Mouse (Mus musculus) embryo, embryonic 10.5 days (tissue): ENCODE measurements around the gene BC004004.

ENCODE experiments used
- DNase-seq: peaks from one replicate; pipeline ENCODE4 v3.0.0-alpha.2; 2015; ENCODE audit warnings: low spot score

BC004004 gene

DNA sequence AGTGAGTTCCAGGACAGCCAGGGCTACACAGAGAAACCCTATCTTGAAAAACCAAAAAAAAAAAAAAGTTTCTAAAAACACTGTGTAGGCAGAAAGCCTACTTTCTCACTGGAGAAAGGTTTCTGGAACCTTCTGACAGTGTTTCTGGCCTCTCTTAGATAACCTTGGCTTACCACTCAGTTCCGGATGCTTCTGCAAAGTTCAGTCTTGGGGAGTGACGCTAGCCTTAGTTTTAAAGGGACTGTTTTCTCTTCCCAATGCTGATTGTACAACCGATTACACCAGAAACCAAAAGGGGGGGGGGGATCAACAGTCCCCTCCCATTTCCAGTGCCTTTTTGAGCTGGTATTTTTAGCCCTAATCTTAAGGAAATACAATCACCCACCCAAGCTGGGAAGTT, 55.0 kb downstream of the BC004004 start:
- no peak for DNase-seq

DNA sequence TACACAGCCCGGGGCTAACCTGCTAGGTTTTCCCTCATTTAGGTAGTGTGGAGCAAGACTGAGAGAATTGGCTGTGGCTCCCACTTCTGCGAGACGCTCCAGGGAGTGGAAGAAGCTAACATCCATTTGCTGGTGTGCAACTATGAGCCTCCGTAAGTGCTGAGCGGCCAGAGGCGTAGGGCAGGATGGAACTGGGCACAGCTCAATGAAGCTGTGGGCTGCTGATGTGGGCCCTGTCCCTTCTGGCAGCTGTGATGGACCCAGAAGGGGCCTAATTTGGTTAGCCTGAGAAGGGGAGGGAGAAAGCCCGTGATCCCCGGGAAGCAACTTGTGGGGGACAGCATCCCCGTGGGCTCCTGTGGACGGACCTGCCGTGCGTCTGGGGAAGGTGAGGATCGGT, 57.2 kb downstream of the BC004004 start:
- no peak for DNase-seq

DNA sequence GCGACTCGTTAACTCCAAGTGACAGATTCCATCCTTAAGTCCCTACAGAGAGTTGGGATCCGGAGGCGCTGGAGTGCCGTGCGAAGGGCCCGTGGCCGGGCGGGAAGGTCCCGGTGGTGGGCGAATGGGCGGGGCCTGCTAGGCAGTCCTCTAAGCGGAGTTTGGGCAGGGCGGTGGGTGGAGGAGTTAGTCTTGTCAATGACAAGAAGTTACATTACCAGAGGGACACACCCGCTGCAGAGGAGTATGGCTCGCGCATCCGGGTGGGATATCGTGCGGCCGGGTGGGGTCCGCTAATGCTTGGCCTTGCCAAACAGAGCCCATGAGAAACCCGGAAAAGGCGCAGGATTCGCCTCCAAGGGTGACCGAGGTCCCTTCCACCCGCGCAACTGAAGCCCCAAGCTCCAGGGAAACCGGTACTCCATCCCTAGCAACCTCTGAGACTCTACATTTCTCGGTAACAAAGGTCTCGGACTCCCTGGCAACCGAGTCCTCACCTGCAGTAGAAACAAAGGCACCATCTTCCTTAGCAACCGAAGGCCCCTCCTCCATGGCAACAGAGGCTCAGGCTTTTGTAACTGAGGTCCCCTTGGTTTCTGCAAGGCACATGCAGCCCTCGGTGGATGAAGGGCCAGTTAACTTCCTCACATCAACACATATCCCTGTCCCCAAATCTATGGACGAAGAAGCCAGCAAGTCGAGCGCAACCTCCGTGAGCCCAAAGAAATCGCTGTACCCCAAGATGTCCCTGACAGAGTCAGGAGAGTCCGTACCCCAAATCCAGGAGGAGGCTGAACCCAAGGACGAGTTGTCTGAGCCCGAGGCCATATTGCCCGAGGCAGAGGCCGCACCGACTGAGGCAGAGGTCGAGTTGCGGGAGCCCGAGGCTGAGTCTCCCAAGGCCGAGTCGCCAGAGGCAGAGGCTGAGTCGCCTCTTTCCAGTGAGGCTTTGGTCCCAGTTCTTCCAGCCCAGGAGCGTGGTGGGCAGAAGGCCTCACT, 58.2 kb downstream of the BC004004 start:
- peak; percentile 72 for DNase-seq

DNA sequence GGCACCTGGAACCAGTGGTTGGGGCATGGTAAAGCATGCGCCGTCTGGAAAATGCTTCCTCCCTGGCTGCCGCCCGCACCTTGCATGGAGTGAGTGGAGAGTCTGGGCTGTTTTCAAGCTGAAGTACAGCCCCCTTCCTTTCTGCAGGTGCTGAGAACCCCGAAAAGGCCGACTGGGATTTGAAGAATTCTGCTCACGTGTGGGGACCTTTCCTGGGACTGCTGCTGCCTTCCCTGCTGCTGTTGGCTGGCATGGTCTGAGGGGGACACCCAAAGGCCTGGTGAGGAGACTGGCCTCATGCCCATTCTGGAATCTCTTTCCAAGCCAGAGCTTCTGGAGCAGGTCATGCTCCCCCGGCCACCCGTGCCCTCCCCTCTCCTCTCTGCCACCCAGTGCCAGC, 59.1 kb downstream of the BC004004 start:
- DNase-seq = no peak

DNA sequence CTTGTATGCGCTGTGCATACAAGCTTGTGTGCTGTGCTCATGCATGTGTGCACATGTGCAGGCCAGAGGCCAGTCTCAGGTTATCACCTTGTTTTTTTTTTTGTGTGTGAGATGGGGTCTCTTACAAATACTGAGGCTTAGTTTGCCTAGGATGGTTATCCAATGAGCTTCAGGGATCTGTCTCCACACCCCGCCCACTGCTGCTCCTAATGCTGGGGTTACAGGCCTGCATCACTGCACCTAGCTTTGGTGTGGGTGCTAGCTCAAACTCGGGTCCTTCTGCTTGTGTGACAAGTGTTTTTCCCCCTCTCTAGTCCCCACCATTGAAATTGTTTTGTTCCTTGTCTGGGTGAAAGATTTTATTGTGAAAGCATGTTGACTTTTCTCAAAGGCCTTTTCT, 61.6 kb downstream of the BC004004 start:
- no peak for DNase-seq

DNA sequence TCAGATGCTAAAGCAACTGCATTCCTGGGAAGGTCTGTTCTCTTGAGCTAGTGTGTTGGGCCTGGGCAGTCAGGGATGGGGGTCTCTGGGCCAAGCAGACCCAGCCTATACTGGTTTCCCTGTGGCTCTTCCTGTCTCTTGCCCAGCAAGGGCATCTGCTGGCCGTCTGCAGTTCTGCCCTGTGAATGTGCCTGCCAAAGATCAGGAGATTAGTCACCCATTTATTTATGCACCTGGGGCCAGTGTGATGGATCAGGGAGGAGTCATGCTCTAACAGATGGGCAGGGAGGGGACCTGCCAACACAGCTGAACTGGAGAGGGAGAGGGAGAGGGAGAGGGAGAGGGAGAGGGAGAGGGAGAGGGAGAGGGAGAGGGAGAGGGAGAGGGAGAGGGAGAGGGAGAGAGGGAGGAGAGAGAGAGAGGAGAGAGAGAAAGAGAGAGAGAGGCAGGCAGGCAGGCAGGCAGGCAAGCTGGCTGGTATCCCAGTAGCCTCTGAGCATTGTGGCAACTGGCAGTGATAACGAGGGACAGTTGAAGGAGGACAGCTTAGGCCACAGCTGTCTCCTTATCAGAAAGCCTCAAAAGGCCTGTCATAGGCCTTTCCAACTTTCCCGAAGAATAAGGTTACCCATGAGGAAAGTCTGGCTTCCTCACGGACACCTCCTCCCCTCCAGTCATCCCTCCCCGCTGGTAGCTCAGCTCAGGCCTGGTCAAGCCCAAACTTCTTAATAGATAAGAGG, 62.3 kb downstream of the BC004004 start:
- DNase-seq = no peak

DNA sequence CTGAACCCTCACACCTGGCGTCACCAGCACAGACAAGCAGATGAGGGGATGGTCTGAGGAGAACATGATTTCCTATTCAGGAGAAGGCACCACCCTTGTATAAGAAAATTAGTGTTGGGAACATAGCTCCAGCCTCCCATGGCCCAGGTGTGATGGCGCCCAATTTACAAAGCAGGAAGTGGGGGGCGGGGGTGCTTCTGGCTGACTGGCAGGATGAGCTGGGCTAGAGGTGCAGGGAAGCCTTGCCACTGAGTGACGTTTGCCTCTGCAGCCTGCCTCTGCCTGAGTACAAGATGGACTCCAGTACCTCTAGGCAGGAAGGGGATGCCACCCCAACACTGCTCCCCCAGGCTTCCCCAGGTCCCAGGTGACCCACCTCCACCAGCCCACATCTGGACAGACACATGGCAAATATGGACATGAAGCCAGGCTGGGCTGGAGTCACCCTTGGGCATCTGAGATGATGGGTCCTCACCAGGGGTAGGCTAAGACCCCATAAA, 63.6 kb downstream of the BC004004 start:
- DNase-seq = no peak

DNA sequence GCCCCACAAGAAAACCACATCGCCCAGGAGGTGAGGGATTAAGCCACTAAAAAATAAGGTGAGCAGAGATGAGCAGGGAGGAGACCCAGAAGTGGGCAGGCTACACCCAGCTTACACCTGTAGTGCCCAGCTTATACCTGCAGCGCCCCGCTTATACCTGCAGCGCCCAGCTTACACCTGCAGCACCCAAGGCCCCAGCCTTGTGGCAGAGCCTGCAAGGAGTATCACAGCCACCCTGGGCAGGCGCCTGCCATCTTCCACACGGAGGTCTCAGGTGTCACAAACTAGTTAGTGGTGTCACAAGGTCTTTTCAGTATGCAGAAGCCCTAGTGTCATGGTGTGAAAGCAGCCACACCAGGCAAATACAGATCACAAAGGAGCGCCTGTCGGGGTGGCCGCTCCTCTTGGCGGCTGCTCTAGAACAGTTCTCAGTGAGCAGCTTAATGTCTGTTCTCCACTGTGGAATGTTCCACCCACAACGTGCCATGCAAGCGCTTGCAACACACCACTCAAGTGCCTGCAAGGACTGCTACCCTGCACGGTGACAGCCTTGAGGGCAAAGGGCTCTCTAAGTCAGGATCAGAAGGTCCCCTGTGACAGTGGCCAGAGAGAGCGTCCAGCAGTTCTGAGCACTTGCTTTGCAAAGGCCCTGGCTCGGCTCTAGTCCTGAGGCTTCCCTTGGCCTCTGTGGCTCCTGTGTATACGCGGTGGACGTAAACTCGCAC, 67.8 kb downstream of the BC004004 start:
- no peak for DNase-seq

DNA sequence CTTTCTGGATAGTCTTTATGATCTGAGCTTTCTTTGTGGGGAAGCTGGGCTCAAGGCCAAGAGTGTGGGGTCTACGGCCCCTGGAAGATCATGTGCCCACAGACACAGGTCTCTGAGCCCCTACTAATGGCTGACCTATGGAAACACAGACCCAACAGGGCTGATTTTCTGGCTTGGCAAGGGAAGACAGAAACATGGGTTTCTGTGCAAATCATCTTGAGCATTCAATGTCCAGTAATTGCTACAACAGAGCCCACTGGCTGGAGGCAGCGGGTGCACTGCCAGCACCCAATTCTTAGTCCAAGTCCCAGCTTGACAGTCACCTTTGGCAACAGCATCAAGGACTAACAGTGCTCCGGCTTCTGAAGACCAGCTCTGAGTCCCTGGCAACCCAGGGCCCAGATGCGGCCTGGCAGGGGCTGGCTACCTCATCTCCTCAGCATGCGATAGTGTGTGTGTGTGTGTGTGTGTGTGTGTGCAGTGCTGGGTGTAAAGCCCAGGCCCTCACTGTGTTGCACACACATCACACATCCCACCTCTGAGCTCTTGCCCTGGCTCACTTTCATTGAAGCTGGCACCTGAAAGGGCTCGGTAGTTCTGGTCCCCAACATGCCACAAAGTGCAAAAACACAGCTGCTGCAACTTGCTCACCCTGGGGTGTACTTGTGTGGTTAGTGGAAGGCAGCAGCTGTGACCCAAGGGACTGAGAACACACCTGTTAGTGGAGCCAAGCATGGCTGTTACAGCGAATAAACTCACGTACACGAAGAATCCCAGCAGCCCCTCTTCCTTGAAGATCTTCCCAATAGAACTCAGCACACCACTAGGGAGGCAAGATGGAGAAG, 69.6 kb downstream of the BC004004 start:
- no peak for DNase-seq

DNA sequence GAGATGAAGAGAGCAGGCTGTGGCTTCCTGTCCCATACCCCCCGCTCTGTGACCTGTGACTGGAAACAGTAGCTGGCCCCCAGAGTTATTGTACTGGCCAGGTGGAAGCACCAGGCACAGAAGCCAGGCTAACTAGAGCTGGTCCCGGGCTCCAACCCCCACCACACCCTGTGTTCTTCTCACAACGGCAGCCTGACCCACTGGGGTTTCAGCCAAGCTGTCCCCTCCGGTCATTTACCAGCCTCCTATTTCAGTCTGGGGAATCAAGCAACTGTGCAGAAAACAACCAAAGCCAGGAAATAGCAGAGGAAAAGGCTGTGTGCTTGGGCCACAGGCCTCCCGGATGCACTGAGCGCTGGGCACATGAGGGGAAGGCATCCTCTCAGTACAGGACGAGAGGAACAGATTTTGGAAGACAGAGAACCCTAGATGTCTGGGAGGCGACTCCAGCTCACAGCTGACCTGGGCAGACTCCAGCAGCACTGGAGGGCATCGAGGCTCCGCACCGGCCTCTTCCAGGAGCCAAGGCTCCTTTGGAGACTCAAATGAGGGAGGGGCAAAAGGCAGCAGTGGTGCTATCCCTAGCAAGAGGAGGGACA, 70.7 kb downstream of the BC004004 start:
- no peak for DNase-seq

DNA sequence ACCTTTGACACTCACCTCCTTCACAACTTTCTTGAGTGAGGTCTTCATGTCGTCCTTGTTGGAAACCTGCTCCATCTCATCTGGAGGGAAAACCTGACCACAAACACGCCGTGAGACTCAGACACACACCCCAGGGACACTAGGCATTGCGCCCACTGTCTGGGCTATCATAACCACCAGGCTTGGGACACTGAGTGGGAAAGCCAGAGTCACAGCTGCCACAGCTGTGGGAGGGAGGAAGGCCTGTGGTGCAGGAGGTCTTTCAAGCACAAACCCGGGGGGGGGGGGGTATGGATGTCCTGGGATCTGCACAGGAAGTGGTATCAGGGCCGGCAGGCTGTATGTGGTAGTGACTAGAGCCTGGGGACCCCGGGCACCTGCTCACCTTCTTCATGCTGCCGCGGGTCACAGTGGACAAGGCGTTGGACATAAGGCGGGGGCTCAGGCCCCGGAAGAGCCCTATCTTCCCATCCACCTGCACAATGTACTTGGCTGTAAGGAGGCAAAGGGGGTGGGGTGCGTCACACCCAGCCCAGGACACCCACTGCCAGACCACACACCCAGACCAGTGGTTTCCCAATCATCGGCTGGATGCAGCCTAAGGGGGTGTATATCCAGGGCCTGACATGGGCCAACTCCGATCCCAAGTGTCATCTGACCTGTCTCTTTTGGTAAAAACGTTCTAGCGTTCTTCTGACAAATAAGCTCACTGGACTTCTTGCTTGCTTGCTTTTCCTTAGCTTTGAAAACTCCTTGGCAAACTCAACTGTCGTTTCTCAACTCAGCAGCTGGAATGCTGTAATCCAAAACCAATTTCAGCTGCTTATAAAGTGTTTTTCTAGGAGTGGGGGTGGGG, 72.0 kb downstream of the BC004004 start:
- no peak for DNase-seq

DNA sequence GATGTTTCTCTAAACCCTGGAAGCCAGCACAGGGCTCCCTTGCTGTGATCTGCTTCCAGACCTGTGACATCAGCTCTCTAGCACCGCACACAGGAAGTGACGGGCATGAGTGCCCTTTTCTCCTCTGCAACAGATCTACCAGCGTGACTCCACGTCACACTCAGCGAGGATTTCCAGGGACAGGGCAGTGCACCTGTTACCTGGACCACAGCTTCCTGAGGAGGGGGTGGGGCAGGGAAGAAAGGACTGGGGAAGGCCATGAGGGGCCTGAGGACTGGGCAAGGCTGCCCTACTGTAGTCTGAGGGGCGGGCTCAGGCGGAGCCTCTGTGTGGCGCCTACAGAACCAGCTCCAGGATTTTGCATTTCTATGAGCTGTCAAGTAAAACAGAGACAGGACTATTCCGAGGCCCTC, 73.0 kb downstream of the BC004004 start:
- DNase-seq = no peak

DNA sequence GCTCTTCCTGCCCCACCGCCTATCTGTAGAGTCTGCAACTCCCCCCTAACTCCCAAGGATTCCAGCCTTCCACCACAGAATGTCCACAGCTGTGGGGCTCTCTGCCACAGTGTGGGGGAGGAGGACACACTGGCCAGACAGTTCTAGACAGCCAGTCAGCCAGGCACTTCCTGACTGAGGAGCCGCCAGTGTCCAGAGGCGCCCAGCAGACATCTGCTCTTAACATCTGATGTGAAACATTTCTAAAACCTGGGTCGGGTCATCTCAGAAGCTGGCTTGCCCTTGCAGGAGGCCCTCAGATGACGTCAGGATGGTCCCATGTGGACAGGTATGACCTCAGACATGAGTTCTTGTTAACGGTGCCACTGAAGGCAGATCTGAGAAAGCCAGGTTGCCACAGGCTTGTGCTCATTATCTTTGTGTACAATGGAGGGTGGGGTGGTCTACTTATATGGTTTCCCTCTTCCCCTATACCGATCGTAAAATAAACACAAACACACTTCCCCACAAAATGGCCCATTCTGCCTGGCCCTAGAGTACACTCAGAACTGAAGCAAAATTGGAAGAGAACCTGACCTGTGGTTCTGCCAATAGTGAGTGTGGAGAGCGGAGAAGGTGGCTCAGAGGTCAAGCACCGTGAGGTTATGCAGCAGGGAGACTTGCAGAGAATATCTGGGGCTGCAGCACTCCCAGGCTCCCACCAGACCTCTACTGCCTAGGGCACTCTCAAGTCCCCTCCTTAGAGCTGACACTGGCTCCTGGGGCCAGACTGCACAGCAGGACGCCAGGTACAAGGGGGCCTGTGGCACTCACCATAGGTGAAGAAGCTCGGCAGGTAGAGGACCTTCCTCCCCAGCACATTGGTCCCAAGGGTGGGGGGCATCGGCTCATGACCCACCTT, 73.7 kb downstream of the BC004004 start:
- no peak for DNase-seq

DNA sequence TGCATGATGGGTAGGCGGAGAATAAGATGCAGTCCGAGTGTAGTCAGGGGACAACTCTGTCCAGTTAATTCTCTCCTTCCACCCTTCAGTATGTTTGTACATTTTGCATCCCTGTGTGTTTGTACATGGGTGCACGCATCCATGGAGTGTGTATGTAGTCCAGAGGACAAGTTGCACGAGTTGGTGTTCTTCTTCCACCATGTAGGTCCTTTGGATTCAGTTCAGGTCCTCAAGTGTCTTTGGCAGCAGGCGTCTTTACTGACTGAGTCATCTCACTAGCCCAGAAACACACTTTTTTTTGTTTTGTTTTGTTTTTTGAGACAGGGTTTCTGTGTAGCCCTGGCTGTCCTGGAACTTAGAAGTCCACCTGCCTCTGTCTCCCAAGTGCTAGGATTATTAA, 74.7 kb downstream of the BC004004 start:
- DNase-seq = no peak

DNA sequence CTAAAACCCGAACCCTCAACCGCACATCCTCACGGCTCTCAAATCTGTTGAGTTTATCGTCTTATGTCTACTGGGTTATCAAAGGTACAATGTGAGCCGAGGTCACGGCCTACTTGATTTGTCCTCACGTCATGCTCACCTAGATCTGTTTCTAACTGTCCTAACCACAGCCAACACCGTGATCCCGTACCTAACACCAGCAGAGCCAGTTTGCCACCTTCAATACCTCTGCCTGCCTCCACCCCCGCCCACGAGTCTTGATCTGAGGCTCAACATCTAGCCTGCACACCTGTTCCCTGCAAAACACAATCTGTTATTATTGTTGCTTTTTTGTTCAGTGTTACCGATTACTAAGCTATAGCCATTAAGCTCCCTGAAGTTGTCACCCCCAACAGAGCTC, 76.7 kb downstream of the BC004004 start:
- DNase-seq = no peak

DNA sequence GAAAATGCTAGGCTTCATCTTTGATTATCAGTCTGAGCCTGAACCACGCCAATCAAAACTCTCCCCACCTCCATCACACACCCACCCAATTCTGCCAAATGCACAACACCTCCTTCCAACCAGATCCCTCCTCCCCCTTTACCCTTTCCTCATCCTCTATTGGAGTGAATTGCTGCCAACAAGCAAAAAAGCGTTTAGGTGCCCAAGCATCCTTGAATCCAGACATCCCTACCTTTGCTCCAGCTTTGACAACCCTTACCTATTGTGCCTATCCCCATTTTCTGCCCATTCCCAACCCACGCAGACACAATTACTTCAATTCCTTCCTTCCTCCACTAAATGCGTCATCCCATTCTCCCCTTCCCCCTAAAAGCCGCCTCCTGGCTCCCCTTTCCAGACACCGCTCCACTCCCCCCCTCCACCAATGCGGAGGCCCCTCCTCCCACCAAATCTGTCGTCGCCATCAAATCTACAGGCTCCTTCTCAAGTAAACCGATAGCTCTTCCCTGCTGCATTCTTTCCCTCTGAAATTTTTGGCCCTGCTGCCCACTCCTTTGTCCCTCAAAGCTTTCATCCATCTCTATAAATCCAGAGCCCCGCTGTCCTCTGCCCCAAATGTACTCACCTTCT, 78.0 kb downstream of the BC004004 start:
- DNase-seq = peak; percentile 69

DNA sequence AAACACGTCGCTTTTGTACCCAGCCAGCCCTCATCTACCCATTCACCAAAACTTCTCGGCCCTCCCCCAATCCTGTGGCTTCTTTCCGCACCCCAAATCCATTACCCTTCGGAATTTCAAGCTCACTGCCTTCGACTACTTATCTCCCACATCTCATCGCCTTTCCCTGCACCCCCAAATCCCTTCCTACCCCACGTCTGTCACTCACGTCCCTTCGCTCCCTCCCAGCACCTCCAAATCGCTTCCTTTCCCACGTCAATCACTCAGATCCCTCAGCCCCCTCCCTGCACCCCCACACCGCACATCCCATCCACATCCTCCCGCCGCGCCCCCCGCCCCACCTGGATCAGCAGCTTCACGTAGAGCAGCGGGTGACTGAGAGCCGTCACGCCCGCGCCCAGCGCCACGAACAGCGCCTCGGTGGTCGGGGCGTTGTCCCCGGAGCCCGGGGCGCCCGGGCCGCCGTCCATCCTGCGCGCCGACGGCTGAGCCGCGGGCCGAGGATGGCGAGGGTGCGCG, 78.6 kb downstream of the BC004004 start:
- DNase-seq = no peak

DNA sequence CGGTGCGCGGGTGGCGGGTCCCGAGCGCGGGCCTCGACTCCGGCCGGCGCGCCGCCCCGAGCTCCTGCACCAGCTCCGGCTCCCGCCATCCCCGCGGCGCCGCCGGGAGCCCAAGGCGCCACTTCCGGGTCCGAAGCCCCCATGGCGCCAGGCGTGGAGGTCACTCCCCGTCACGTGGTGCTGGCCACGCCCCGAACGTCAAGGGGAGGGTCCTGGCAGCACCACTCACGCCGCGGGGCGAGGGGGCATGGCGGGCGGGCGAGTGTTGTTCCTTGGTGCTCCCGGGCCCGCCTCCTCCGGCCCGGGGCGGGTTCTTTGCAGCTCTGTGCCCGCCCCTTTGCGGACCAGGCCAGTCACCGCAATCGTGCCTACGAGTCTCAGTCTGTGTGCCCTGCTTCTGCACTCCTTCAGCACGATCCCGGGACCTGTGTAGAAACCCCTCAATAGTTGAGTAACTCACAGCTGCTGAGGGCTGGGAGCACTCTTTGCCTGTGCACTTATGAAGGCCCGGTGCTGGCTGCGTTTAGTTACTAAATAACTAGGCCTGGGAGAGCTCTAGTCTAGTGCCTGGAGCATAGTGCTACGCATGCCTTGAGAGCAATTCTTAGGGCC, 79.2 kb downstream of the BC004004 start, which contains the start of gene Mtch1:
Mtch1 (minus strand) TSS at position 290 of the 612 bp plus-strand sequence.
- peak; percentile 99 for DNase-seq
